Mouse (Mus musculus) ES-Bruce4 (cell line): Measurements from ENCODE around the gene Lrrc41. TPM values are rescaled to one million over a fixed set of nuclear protein-coding genes. Genes with fewer than 3 reads are reported as not detected.
A peak's percentile ranks its signal among the peaks of the same experiment; 100 is the strongest.

Source experiments
- H3K27ac ChIP-seq: 2 replicates; pipeline ENCODE4 v1.5.1; 2012; ENCODE audit warnings: low read length, inconsistent platforms; ENCODE audit not compliant: insufficient read depth
- H3K27me3 ChIP-seq: 2 replicates; pipeline ENCODE4 v1.6.1; 2012; ENCODE audit warnings: mild to moderate bottlenecking, low read length, inconsistent platforms; ENCODE audit not compliant: control insufficient read depth, poor library complexity, insufficient read depth, severe bottlenecking
- H3K36me3 ChIP-seq: 2 replicates; pipeline ENCODE4 v1.6.1; 2012; ENCODE audit warnings: inconsistent platforms, mild to moderate bottlenecking, low read length, moderate library complexity; ENCODE audit not compliant: control insufficient read depth, poor library complexity, insufficient read depth, severe bottlenecking
- H3K4me1 ChIP-seq: one replicate; pipeline ENCODE4 v1.8.1; 2011; ENCODE audit warnings: low read length; ENCODE audit not compliant: control insufficient read depth, insufficient read depth
- H3K4me3 ChIP-seq: 2 replicates; pipeline ENCODE4 v1.5.1; 2011; ENCODE audit warnings: low read depth, mild to moderate bottlenecking, low read length
- H3K9ac ChIP-seq: 2 replicates; pipeline ENCODE4 v1.6.1; 2012; ENCODE audit warnings: low read depth, mild to moderate bottlenecking, inconsistent platforms; ENCODE audit not compliant: poor library complexity, severe bottlenecking
- H3K9me3 ChIP-seq: replicated peaks from 2 replicates; pipeline ENCODE4 v1.6.1; 2012; ENCODE audit warnings: mild to moderate bottlenecking, low read length, inconsistent platforms; ENCODE audit not compliant: control insufficient read depth, poor library complexity, insufficient read depth, severe bottlenecking
- CTCF ChIP-seq: IDR thresholded peaks from one replicate; pipeline ENCODE4 v1.8.1; 2011; ENCODE audit warnings: low read depth, low read length
- EP300 ChIP-seq: IDR thresholded peaks from 2 replicates; pipeline ENCODE4 v1.6.1; 2011; ENCODE audit warnings: low read depth, low read length; ENCODE audit not compliant: insufficient read depth
- POLR2A ChIP-seq: IDR thresholded peaks from one replicate; pipeline ENCODE4 v1.8.1; 2011; ENCODE audit warnings: low read length; ENCODE audit not compliant: insufficient read depth
- polyA plus RNA-seq: library from polyadenylated mRNA; stranded (reverse); fragments of >200 nt; gene quantifications from 2 replicates; pipeline ENCODE4 v1.2.4, GENCODE M21; 2011; ENCODE audit warnings: low read depth; ENCODE audit not compliant: missing spikeins, insufficient read depth, insufficient read length

Gene Lrrc41
- 38.3 and 42.7 TPM in 2 replicates for polyA plus RNA-seq

- TF ChIP-seq POLR2A (peak; percentile 59), EP300 (no peak), CTCF (no peak)
- Histone ChIP-seq H3K4me3 (peak within 1 kb of the TSS; percentile 84), H3K27me3 (no peaks in the 10 kb centered on the region), H3K9ac (peak within 1 kb of the TSS; percentile 98), H3K4me1 (no peaks in the 10 kb centered on the region), H3K27ac (peak within 1 kb of the TSS; percentile 68), H3K36me3 (peaks cover 11% of the 10 kb centered on the region), H3K9me3 (no peaks in the 10 kb centered on the region)
Measured at GRCm38 (mm10) chr4:116074861-116075620, at the start of gene Lrrc41, which contains the start of gene Uqcrh. Gene Lrrc41, plus strand, starts transcription at chr4:116075269. Gene Uqcrh, minus strand, starts transcription at chr4:116075071.

- no peak for TF ChIP-seq EP300
- TF ChIP-seq CTCF: no peak
- TF ChIP-seq POLR2A: no peak
- H3K36me3 ChIP-seq: peaks cover 5% of the 10 kb centered on the region; the same call in 1 of the 2 replicates
- no peak overlapping the region for H3K9ac ChIP-seq
Measured at GRCm38 (mm10) chr4:116032906-116033305, 42.2 kb upstream of the Lrrc41 start.

GRCm38 (mm10) chr4:116033374-116033773, 41.7 kb upstream of the Lrrc41 start:
- TF ChIP-seq CTCF (no peak), POLR2A (no peak), EP300 (no peak)
- H3K9ac ChIP-seq: no peak overlapping the region
- peaks cover 5% of the 10 kb centered on the region; the same call in 1 of the 2 replicates for H3K36me3 ChIP-seq
- H3K27ac ChIP-seq: no peak overlapping the region
- H3K27me3 ChIP-seq: no peaks in the 10 kb centered on the region; the same call in 1 of the 2 replicates
- H3K9me3 ChIP-seq: no peaks in the 10 kb centered on the region
- H3K4me3 ChIP-seq: no peak overlapping the region
- no peaks in the 10 kb centered on the region for H3K4me1 ChIP-seq

More at GRCm38 (mm10) chr4:116032906-116033305, 42.2 kb upstream of the Lrrc41 start:
- Histone ChIP-seq H3K4me3 (no peak overlapping the region), H3K9me3 (no peaks in the 10 kb centered on the region), H3K27me3 (no peaks in the 10 kb centered on the region; the same call in 1 of the 2 replicates), H3K4me1 (no peaks in the 10 kb centered on the region), H3K27ac (no peak overlapping the region)

- Histone ChIP-seq H3K9ac (no peak overlapping the region), H3K27me3 (no peaks in the 10 kb centered on the region), H3K4me3 (no peak overlapping the region), H3K36me3 (peaks cover 9% of the 10 kb centered on the region), H3K4me1 (no peaks in the 10 kb centered on the region), H3K27ac (no peak overlapping the region), H3K9me3 (no peaks in the 10 kb centered on the region)
- no peak for TF ChIP-seq CTCF
- TF ChIP-seq EP300: no peak
- no peak for TF ChIP-seq POLR2A
Measured at GRCm38 (mm10) chr4:116040466-116040865, 34.6 kb upstream of the Lrrc41 start.

GRCm38 (mm10) chr4:116042186-116042585, 32.9 kb upstream of the Lrrc41 start:
- no peak overlapping the region for H3K9ac ChIP-seq
- peaks cover 9% of the 10 kb centered on the region for H3K36me3 ChIP-seq
- H3K9me3 ChIP-seq: no peaks in the 10 kb centered on the region
- no peak overlapping the region for H3K4me3 ChIP-seq
- TF ChIP-seq CTCF: no peak
- TF ChIP-seq EP300: no peak
- no peak for TF ChIP-seq POLR2A
- no peak overlapping the region for H3K27ac ChIP-seq
- H3K27me3 ChIP-seq: no peaks in the 10 kb centered on the region
- no peaks in the 10 kb centered on the region for H3K4me1 ChIP-seq

GRCm38 (mm10) chr4:116046604-116047003, 28.5 kb upstream of the Lrrc41 start:
- TF ChIP-seq CTCF (no peak), EP300 (no peak), POLR2A (no peak)
- Histone ChIP-seq H3K27ac (no peak overlapping the region), H3K4me3 (no peak overlapping the region), H3K9ac (no peak overlapping the region), H3K36me3 (peaks cover 10% of the 10 kb centered on the region), H3K27me3 (no peaks in the 10 kb centered on the region), H3K9me3 (no peaks in the 10 kb centered on the region), H3K4me1 (no peaks in the 10 kb centered on the region)
